Mouse (Mus musculus) midbrain, postnatal 0 days (tissue): ENCODE results near the gene C130079G13Rik. TPM values are rescaled to one million over a fixed set of nuclear protein-coding genes. Genes with fewer than 3 reads are reported as not detected.

ENCODE experiments used
- ATAC-seq: fragments of 200-750 bp; cut with Nextera tagmentation; 2 replicates; pipeline ENCODE4 v1.8.0; 2017; ENCODE audit warnings: moderate number of reproducible peaks, mild to moderate bottlenecking, moderate TSS enrichment, moderate library complexity; ENCODE audit not compliant: low FRiP score
- DNase-seq: peaks from one replicate; pipeline ENCODE4 v3.0.0-alpha.2; 2015; ENCODE audit warnings: low spot score
- H3K27ac ChIP-seq: fragments of 300-500 bp; sonication (generic); 2 replicates; pipeline ENCODE4 v1.5.1; 2014; ENCODE audit warnings: low read depth, mild to moderate bottlenecking, low read length, mixed read lengths
- H3K27me3 ChIP-seq: fragments of 300-500 bp; sonication (generic); 2 replicates; pipeline ENCODE4 v1.6.1; 2014; ENCODE audit warnings: low read length, control low read depth, mixed read lengths; ENCODE audit not compliant: insufficient read depth
- H3K36me3 ChIP-seq: fragments of 300-500 bp; sonication (generic); 2 replicates; pipeline ENCODE4 v1.6.1; 2014; ENCODE audit warnings: low read length, control low read depth, mixed read lengths; ENCODE audit not compliant: insufficient read depth
- H3K4me1 ChIP-seq: fragments of 300-500 bp; sonication (generic); 2 replicates; pipeline ENCODE4 v1.6.1; 2014; ENCODE audit warnings: mild to moderate bottlenecking, control low read depth, antibody characterized with exemption, low read length, mixed read lengths; ENCODE audit not compliant: insufficient read depth
- H3K4me2 ChIP-seq: fragments of 300-500 bp; sonication (generic); 2 replicates; pipeline ENCODE4 v1.6.1; 2014; ENCODE audit warnings: low read depth, mild to moderate bottlenecking, low read length, mixed read lengths; ENCODE audit not compliant: poor library complexity, severe bottlenecking
- H3K4me3 ChIP-seq: fragments of 300-500 bp; sonication (generic); 2 replicates; pipeline ENCODE4 v1.5.1; 2014; ENCODE audit warnings: low read depth, mild to moderate bottlenecking, low read length, moderate library complexity
- H3K9ac ChIP-seq: fragments of 300-500 bp; sonication (generic); replicated peaks from 2 replicates; pipeline ENCODE4 v1.6.1; 2014; ENCODE audit warnings: mild to moderate bottlenecking, low read length, moderate library complexity, mixed read lengths; ENCODE audit not compliant: poor library complexity, severe bottlenecking
- H3K9me3 ChIP-seq: fragments of 300-500 bp; sonication (generic); 2 replicates; pipeline ENCODE4 v1.6.1; 2016; ENCODE audit warnings: low read length, control low read depth
- CTCF ChIP-seq: IDR thresholded peaks from 2 replicates; pipeline ENCODE4 v1.5.1; 2016; ENCODE audit warnings: antibody characterized with exemption, mild to moderate bottlenecking
- WGBS: fragments of 180-500 bp; shearing (Covaris S2); extraction: QIAGEN DNeasy Blood & Tissue Kit; methylation state at CpG from one replicate; pipeline ENCODE4 v1.1.7; 2014; 5-methylcytosine and 5-hydroxymethylcytosine counted together
- polyA plus RNA-seq: library from polyadenylated mRNA; unstranded; fragments of >200 nt; fragmentation: Nextera tagmentation; extraction: Ambion mirVana; gene quantifications from 2 replicates; pipeline ENCODE4 v1.2.1, GENCODE M21; 2015
- total RNA-seq: library from RNA; depleted of rRNA; stranded (reverse); fragments of >200 nt; gene quantifications from 2 replicates; pipeline ENCODE4 v1.2.3, GENCODE M21; 2014; rRNA removed

C130079G13Rik gene
- total and polyA plus RNA-seq, 2 experiments from 2014 or later: 0.11 TPM; not detected in 1

DNA sequence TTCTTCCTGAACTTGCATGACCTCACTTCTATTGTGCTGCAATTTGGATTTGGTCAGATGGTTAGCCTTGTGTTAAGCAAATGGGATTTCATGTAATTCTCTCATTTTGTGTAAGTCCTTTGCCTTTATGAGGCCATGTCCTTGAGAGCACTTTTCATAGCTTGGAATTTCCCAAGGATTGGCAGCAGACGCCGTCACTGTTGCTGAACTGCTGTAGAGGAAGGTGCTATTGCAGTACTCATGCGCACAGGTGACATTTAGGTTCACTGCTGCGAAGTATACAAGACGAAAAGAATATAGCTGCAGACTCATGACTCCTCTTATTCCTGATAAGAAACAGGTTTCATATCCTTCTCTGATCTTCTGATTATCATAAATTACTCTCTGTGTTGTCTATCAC lies 45.9 kb downstream of the C130079G13Rik start:
- no peaks in the 10 kb centered on the region for H3K36me3 ChIP-seq
- H3K4me2 ChIP-seq: no peak overlapping the region
- ATAC-seq (no peak), DNase-seq (no peak)
- H3K9ac ChIP-seq: no peak overlapping the region
- H3K4me1 ChIP-seq: no peaks in the 10 kb centered on the region
- TF ChIP-seq CTCF: no peak
- no peak overlapping the region for H3K4me3 ChIP-seq
- no peaks in the 10 kb centered on the region for H3K9me3 ChIP-seq
- no peak overlapping the region for H3K27ac ChIP-seq
- no peaks in the 10 kb centered on the region for H3K27me3 ChIP-seq
- 82% methylated on average over 5 of the region's 5 CpGs for WGBS

DNA sequence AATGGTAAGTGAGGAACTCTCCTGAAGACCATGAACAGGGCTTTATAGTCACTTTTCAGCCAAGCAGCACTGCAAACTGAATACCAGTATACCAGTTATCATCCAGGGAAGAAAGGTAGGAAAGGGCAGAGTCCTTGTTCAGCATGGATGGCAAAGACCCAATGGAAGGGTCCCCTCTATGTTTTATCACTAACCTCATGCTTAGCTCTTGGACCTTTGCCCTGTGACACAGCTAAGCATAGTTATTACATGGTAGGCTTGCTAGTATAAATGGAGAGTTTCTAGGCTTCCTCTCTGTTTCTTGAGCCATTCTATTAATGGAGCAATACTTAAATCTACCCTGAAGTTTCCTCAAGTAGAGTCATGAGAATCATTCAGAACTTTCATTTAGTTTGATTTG lies 49.6 kb downstream of the C130079G13Rik start:
- DNase-seq: no peak
- Histone ChIP-seq H3K4me1 (no peaks in the 10 kb centered on the region), H3K27ac (no peak overlapping the region), H3K4me3 (no peak overlapping the region), H3K4me2 (no peak overlapping the region), H3K27me3 (no peaks in the 10 kb centered on the region), H3K9ac (no peak overlapping the region), H3K36me3 (no peaks in the 10 kb centered on the region), H3K9me3 (no peaks in the 10 kb centered on the region)
- TF ChIP-seq CTCF: no peak
- ATAC-seq: no peak

Other genes starting within 250 kb of the C130079G13Rik start
- gene Gm5538, start 195.4 kb upstream of the C130079G13Rik start, total RNA-seq: not detected in 2 replicates
- gene Gm5538, start 195.4 kb upstream of the C130079G13Rik start, polyA plus RNA-seq: not detected in 2 replicates
- gene Gm8298, start 64.2 kb upstream of the C130079G13Rik start, total RNA-seq: not detected in 2 replicates
- not detected in 2 replicates for gene Gm8298, start 64.2 kb upstream of the C130079G13Rik start, polyA plus RNA-seq
- not detected in 2 replicates for gene Aadacl2, start 81.5 kb downstream of the C130079G13Rik start, total RNA-seq
- gene Aadacl2, start 81.5 kb downstream of the C130079G13Rik start, polyA plus RNA-seq: not detected in 2 replicates
- gene Aadac, start 100.5 kb downstream of the C130079G13Rik start, total RNA-seq: 0.19 TPM in 1 of 2 replicates, not detected in the other
- gene Aadac, start 100.5 kb downstream of the C130079G13Rik start, polyA plus RNA-seq: not detected in 2 replicates
- gene Sucnr1, start 156.7 kb downstream of the C130079G13Rik start, total RNA-seq: not detected in 2 replicates
- not detected in 2 replicates for gene Sucnr1, start 156.7 kb downstream of the C130079G13Rik start, polyA plus RNA-seq